Mouse (Mus musculus): ENCODE data around the gene Rab40b.
"Not testable (repeated sequence)": the region's sequence is repeated elsewhere in the genome, so short reads cannot be mapped to it uniquely, and the experiment has no call there.

Gene Rab40b

DNA sequence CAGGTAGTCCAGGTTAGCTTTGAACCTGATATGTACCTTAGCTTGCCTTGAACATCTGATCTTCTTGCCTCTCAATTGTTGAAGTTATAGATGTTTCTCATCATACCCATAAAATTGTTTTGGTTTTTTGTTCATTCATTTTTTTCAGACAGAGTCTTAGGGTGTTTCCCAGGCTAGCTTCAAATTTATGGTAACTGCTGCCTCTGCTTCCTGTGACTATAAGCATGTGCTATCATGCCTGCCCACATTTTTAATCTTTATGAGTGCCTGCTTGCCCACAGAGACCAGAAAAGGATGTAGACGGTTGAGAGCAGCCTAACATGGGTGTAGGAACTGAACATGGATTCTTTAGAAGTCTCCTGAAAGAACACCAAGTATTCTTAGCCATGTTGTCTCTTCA lies 19.3 kb downstream of the Rab40b start:
- DNase-seq (ENCODE audit: low spot score), result no peak

DNA sequence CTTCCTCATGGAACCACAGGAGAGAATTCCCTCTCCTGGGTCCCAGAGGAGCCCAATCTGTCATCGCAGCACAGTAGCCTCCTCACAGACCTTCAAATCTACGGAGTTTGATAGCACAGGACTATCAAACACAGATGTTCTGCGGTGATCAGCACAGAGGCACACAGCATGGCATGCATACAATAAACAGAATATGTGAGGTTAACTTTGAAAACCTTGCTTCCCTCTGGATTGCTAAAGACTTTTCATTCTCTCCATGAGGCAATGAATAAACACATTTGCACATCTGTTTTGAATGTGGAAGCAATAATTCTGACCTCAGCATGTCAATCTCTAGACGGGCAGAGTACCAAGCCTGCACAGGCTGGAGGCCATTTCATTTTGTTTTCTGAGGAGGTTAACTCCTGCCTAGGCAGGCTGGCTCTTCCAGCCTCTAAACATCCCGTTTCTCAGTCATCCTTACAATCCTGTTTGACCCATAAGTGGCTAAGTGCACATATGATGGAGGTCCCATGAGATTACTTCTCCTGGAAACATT lies 20.8 kb downstream of the Rab40b start:
- no peak for DNase-seq (ENCODE audit: low spot score)

DNA sequence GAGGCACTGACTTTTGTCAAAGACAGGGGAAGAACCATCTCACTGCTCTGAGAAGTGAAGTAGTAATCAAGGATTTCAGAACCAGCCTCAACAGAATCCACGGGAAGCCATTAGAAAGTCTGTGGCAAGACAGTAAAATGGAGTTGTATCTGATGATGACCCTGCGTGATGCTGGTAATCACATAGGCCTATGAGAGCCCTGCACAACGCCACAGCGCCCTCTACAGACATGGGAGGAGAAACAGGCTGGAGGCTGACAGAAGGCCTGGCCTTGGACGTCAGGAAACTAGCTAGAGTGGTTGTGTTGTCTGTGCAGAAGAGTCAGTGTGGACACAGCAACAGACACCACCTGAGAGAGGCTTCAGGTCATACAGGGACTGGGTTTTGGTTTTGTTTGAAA lies 25.8 kb downstream of the Rab40b start:
- DNase-seq (ENCODE audit: low spot score), result peak; percentile 10

DNA sequence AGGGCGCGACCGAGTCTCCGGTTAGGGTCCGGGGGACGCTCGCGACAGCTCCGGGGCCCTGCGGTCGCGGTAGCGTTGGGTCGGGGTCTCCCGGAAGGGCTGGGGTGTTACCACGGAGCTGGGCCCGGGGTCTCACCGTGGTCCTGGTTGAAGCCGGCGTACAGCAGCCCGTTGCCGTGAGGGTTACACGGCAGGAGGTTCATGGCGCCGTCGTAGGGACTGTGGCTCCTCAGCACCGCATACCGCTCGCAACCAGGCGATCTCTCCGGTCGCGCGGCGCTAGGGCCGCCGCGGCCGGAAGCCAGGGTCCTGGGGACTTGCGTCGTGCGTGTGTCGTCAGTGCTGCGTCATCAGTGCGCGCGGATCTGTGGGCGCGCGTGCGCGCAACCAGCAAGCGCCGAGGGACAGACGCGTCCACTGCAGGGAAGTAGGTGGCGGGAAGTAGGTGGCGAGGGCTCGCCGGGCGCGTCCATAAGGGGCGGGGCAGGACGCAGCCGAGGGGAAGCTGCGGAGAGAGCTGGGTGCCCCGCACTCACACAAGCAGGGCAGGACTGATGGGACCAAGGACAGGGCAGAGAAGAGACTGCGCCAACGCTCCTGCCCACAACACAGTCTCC lies 33.9 kb downstream of the Rab40b start, which contains the start of gene Wdr45b:
TSS of gene Wdr45b (minus strand) at position 355 of the 617 bp plus-strand sequence.
- DNase-seq (ENCODE audit: low spot score), result peak; percentile 98

DNA sequence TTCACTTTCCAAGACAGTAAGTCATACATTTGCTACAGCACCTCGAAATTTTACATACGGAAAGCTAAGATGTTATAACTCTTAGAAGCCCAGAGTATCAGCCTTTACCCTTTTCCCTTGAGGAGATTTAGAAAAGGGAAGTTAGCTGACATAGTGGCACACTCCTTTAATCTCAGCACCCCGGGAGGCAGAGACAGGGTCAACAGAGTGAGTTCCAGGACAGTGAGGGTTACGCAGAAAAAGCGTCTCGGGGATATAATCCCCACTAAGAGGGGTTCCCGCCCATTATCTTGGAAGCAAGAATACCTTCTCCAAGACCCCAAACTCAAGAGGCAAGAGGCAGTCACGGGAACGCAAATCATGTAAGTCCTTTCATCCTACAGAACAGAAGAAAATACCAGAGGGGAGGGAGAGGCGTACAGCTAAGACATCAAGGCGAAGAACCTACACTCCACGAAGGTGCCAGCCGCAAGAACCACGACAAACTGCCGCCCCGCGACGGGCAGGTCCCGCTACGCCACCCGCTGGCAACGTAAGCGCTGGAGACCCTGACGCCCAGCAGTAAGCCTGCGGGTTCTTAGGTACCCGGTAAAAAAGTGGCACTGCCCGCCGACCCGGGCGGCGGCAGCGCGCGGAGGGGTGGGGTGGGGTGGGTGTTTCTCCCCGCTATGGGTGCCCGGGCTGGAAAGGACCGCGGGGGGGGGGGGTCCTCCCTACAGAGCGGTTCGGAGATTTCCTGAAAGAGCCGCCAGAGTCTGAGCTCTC lies 34.5 kb downstream of the Rab40b start:
- DNase-seq (ENCODE audit: low spot score), result peak; percentile 9

DNA sequence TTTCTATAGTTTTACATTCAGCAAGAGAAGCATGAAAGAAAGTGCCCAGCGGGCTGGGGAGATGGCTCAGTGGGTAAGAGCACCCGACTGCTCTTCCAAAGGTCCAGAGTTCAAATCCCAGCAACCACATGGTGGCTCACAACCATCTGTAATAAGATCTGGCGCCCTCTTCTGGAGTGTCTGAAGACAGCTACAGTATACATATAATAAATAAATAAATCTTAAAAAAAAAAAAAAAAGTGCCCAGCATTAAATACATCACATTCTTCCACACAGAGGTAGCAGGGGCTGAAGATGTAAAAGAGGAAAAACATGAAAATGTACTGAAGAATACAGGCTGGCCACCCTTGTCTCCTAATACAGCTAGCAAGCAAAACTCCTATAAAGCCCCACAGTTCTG lies 39.3 kb downstream of the Rab40b start:
- not testable (repeated sequence) for DNase-seq (ENCODE audit: low spot score)

DNA sequence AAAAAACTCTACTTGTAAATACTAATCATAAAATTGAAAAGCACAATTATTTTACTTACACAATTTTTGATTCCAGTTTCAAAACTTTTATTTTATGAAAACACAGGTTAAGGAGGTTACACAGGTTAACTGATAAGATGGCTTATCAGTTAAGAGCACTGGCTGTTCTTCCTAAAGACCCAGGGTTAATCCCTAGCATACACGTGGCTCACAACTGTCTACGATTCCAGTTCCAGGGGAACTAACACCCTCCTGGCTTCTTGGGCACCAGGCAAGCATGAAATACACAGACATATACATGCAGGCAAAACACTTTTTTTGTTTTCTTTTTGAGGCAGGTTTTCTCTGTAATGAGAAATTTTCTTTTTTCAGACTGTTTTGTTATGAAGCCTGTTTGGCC lies 39.9 kb downstream of the Rab40b start:
- no peak for DNase-seq (ENCODE audit: low spot score)

DNA sequence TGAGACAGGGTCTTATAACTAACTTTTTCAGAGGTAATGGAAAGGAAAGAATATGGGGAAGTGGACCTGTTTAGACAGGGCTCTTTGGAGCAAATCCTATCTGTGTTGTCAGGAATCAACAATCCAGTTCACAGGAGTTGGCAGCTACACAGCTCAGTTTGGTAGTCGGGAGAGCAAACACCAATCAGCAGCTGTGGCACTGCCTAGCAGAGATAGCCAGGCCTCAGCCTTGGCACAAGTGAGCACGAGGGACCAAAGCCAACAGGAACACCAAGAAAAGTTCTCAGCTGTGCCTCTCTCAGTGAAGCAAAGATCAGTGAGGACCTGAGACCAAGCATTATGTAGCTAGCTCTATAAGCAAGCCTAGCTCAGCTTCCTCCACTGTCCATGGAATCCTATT lies 41.0 kb downstream of the Rab40b start:
- no peak for DNase-seq (ENCODE audit: low spot score)

DNA sequence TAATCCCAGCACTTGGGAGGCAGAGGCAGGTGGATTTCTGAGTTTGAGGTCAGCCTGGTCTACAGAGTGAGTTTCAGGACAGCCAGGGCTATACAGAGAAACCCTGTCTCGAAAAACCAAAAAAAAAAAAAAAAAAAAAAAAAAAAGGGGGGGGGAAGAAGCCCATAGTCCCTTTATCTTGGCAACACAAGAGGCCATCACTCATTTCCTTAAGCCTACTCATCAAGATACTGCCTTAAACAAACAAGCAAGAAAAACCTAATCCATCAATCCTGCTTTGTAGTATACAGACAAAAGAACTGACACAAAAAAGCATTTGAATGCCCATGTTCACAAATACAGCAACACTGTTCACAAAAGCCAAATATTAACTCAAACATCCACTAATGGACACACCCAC lies 45.6 kb downstream of the Rab40b start:
- not testable (repeated sequence) for DNase-seq (ENCODE audit: low spot score)

DNA sequence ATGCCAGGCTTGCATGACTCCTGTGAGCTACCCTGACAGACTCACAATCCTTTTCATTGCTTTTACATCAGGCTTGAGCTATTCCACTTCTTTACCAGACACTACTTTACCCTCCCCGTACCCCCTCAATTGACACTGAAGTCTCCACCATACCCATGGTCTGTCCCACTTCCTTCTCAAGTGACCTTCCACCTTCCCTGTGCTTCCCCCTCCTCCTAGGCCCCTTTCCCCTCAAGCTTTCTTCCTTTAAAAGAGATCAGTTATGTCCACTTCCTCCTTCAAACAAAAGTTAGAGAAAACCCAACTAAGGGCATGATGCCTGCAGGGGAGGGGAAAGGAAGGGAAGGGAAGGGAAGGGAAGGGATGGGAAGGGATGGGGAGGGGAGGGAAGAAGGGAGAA lies 47.8 kb downstream of the Rab40b start:
- no peak for DNase-seq (ENCODE audit: low spot score)

DNA sequence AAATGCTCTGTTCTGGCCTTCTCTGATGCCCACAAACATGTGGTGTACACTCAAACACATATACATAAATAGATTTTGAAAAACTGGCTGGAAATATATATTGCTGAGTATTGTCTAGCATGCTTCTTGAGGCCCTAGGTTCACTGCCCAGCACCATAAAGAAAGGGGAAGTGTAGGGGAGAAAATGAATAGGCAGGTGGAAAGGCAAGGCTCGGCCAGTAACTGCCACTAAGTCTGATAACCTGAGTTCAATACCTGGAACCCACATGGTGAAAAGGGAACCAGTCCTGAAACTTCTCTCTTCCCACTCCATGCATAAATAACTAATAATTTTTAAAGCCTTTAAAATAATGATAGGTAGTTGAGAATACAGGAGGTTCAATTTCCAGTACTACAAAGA lies 48.4 kb downstream of the Rab40b start:
- no peak for DNase-seq (ENCODE audit: low spot score)

DNA sequence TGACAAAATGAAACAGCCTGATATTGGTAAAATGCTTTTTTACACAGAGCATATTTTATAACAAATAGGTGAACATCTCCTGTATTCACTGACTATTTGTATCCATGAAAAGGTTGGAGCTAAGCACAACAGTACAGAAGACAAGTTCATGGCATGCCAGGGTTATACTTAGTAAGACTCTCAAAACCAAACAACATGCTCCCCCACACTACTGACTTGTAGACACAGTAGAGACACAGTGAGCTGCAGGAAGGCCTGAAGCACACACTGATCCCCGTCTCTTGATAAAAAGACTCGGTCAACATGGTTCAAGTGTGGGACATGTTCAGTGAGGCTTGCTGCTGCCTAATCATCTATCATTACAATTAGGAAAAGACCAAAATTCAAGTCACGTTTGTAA lies 56.4 kb downstream of the Rab40b start:
- no peak for DNase-seq (ENCODE audit: low spot score)

DNA sequence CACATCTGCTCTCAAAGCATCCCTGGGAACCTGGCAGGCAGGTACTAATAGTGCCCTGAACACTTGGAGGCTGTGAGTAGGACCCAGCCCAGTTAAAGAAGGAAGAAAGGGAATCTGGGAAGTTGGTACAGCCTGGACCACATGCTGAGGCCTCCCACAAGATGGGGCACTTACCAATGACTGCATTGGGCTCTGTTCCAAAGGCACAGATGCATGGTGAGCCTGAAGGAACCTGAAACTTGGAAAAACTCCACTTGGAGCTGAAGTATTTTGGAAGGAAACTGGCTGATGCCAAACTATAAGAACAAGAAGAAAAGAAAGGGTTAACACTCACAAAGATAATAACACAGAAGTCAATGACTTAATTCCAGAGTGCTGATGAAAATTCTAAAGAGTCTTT lies 59.4 kb downstream of the Rab40b start:
- DNase-seq (ENCODE audit: low spot score), result no peak

DNA sequence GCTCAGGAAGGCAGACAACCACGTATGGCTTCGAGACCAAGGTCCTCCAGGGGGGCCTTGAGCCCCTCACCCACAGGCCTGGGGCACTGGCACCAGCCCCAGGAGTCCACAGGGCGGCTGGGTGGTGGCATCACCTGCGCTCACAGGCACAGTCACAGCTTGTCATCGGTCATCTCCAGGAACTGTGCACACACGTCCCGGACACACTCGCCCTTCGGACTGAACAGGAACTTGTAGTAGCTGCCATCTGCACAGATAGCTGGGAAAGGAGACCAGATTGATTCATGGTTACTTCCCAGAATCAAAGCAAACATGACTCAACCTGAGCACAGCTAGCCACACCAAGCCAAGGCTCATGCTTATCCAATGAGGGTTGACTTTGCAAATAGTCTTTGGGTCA lies 59.8 kb downstream of the Rab40b start:
- no peak for DNase-seq (ENCODE audit: low spot score)

DNA sequence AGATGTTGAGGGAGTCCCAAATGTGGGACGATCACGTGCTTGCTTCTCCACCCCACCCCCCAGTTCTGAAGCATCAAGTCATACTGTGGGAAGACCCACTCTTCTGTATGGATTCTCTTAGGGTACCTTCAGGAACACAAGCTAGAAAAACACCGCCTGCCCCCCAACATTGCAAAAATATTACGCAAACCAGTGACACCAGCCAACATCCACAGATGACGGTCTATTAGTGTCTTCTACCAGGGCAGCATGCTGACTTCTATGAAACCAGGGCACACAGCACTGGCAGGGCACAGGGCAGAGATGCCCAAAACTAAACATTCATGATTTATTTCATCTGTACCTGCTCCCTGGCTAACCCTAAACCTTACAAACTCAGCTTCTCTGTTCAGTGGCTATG lies 61.4 kb downstream of the Rab40b start:
- no peak for DNase-seq (ENCODE audit: low spot score)

DNA sequence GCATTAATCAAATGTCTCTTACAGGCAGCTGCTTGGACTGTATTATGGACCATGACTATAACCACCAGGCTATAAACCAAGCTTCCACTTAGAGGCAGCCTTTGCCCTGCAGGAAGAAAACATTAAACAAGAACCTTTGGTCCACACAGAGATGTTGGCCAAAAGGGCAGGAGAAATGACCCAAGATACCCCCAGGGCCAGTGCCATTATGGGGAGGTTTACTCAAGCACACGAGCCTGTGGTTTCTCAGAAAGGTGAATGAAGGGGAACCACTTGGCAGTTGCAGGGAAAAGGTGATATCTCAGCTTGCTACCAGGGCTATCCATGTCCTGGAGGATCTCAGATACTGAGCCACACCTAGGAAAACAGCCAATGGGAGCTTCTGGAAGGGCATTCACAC lies 62.0 kb downstream of the Rab40b start:
- no peak for DNase-seq (ENCODE audit: low spot score)

DNA sequence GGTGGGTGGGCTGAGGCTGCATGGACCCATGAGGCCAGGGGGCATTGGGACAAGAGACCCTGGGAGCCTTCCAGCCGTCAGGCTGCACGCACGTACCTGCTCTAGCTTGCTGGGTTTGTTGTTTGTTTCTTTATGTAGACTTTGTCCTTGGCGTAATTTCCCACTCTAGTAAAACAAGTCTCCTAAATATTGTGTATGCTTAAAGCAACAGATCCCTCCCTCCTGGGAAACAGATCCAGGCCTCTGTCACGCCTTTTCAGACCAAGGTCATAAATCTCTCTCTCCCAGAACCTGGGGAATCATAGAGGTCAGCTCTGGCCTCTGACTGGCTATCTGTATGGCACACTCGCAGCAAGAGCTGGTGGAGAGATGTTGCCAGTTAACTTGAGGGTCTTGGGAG lies 80.3 kb downstream of the Rab40b start:
- DNase-seq (ENCODE audit: low spot score), result not testable (repeated sequence)

DNA sequence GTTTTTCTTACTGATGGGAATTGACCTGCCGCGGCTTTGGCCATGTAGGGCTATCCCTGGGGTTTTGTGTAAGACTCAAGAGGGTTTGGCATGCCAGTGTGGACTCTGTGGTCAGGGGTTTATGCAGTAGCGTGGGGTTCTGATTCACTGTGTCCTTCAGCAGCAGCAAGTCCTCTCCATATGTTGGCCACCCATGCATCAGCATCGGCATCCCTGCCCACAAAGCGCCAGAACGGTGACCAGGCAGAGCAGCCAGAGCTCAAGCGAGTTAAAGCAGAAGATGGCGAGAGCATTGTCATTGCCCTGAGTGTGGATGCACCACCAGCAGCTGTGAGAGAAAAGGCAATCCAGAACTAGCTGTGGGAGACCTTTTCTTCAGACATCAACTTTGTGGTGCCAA lies 81.4 kb downstream of the Rab40b start:
- DNase-seq (ENCODE audit: low spot score), result no peak
